Mouse (Mus musculus): ENCODE measurements around the gene Zbtb48. TPM values are rescaled to one million over a fixed set of nuclear protein-coding genes. Genes with fewer than 3 reads are reported as not detected.

Gene Zbtb48
- total RNA-seq, 2 experiments from 2014 or later = 12.3 to 12.7 TPM

- DNase-seq (ENCODE audit: low spot score in 2 of 2) = no peak
Measured at GRCm38 (mm10) chr4:152032922-152033321, 5.5 kb upstream of the Zbtb48 start.

- no peak for DNase-seq (ENCODE audit: low spot score in 2 of 2)
Measured at GRCm38 (mm10) chr4:152029997-152030396, 2.5 kb upstream of the Zbtb48 start.

DNA sequence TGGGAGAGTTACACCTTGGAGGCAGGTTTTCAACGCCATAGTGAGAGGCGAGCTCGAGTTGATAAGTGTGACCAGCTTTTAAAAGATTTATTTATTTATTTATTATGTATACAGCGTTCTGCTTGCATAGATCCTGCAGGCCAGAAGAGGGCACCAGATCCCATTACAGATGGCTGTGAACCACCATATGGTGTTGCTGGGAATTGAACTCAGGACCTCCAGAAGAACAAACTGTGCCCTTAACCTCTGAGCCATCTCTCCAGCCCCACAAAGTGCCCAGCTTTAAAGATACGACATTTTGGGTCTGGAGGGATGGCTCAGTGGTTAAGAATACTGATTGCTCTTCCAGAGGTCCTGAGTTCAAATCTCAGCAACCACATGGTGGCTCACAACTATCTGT is 1.6 kb upstream of the Zbtb48 start:
- no peak for DNase-seq (ENCODE audit: low spot score in 2 of 2)

GRCm38 (mm10) chr4:152028456-152028855 is 985 bp upstream of the Zbtb48 start:
- no peak for DNase-seq (ENCODE audit: low spot score in 2 of 2)

DNA sequence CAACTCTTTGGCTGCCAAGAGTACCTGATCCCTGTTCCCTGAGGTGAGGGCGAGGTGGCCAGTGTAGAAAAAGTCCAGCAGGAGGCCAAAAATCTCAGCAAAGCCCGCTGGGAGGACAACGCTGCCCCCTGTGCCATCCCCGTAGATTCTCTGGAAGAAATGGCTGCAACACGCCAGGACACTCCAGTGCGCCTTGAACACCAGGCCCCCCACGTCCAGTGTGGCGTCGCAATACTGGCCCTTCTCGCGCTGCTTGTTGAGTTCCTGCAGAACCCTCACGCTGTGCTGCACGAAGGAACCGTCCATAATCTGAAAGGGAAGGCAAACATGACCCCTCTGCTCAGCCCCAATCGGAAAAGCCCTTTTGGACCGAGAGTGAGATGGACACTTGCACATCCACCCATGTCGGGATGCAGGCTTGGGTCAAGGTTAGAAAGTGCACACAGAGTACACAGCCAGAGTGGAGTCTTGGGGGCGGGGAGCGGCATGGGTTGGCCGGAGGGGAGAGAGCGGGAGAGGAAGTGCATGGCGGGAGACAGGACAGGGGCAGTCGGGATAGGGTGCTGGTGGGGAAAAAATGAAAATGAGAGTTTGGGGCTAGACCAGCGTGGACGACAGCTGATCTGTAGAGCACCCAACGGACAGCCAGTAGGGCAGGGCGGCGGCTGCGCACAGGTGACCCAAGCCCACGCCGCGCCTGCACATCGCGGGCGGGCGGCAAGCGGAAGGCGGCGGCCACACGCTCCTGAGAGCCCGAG is 541 bp downstream of the Zbtb48 start:
- DNase-seq (ENCODE audit: low spot score in 2 of 2) = no peak

DNA sequence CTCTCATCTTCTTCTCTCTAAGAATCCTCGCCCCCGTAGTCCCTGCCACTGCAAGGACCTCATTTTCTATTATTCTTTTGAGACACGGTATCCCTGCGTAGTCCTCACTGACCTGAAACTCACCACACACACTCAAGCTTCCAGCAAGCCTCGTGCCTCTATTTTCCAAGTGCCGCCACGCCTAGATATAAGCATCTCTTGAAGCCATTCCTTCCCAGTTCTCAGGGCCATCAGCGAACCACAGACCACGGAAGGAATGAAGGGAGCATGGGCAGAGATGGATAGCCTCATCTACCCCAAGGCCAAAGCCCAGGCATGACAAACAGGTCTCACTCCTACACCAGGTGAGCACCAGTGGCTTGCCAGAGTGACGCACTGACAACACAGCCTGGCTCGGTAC is 2.9 kb downstream of the Zbtb48 start:
- no peak for DNase-seq (ENCODE audit: low spot score in 2 of 2)

- peak in 1 of 2 experiments; percentile 16 for DNase-seq (ENCODE audit: low spot score in 2 of 2)
Measured at GRCm38 (mm10) chr4:152022506-152022905, 5.0 kb downstream of the Zbtb48 start.

GRCm38 (mm10) chr4:152021568-152022097 is 5.8 kb downstream of the Zbtb48 start:
- DNase-seq (ENCODE audit: low spot score in 2 of 2) = no peak

DNA sequence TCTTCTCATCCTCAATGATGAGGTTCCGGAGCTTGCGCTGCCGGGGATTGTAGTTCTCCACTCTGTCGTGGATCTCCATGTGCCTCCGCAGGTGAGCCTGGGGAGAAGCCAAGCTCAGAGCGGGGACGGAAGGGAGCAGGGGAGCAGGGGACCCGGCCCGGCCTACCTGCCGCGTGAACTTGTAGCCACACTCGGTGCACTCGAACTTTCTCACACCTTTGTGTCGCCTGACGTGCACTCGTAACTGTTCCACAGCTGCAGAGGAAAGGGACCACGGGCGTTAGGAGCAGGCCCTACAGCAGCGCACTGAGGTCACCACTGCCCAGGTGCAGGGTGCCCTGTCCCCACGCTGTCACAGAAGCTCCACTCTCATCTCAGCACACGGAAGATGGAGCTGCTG is 7.4 kb downstream of the Zbtb48 start:
- no peak for DNase-seq (ENCODE audit: low spot score in 2 of 2)

- DNase-seq (ENCODE audit: low spot score in 2 of 2) = no peak
Measured at GRCm38 (mm10) chr4:152019073-152019472, 8.4 kb downstream of the Zbtb48 start.

- no peak for DNase-seq (ENCODE audit: low spot score in 2 of 2)
Measured at GRCm38 (mm10) chr4:152013036-152013813, 14.2 kb downstream of the Zbtb48 start.

- no peak for DNase-seq (ENCODE audit: low spot score in 2 of 2)
Measured at GRCm38 (mm10) chr4:152012109-152012508, 15.4 kb downstream of the Zbtb48 start.

DNA sequence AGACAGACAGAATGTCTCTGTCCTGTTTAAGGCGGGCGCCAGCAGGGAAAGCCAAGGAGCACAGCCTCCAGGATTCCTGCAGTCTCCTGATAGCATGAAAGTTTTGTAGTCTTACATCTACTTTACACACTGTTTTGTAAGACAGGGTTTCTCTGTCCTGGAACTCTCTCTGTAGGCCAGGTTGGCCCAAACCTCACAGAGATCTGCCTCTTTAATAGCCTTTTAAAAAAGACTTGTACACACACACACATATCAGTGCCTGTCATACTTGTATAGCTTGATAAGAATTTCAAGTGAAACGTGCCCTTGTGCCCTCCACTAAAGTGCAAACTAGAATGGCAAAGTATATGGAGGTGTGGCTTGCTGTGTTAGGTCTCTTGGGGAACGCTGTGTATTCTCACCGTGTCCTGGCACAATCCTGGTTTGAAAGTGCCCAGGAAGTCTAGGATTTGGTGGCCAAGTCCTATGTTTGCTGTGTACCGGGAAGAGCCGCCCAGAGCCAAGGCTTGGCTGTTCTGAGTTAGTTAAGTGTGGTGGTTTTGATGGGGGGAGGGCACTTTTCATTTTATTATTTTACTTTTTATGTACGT is 16.2 kb downstream of the Zbtb48 start:
- DNase-seq (ENCODE audit: low spot score in 2 of 2) = no peak

GRCm38 (mm10) chr4:152010707-152011134 is 16.8 kb downstream of the Zbtb48 start:
- no peak for DNase-seq (ENCODE audit: low spot score in 2 of 2)

DNA sequence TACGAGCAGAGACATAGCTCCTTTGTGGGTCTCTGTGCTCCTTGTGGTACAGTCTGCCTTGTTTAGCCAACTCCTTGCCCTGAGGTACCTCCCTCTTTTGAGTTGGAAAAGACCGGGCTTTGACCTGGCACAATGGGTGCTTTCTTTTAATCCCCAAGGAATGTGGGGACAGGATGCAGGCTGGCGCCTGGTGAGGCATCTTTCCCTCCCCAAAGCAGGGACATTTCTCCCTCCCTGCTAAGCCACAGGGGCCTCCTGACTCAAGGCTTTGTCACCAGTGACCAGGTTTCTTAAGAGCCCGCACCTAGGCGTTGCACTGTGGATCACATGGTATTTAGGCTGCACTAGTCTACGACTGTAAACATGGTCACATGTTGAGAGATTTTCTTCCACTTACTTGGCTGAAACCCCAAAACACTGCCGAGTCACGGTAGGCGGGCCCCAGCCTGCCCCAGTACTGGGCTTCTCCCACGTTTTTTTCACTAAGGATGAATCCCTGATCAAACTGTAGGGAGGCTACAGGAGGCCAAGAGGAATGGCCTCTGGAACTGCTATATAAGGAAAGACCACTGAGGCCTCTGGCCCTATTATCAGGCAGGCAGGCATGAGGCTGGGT is 17.3 kb downstream of the Zbtb48 start:
- peak in 1 of 2 experiments; percentile 38 for DNase-seq (ENCODE audit: low spot score in 2 of 2)

- peak; percentile 69 to 88 for DNase-seq (ENCODE audit: low spot score in 2 of 2)
Measured at GRCm38 (mm10) chr4:152009076-152010051, 18.1 kb downstream of the Zbtb48 start.

DNA sequence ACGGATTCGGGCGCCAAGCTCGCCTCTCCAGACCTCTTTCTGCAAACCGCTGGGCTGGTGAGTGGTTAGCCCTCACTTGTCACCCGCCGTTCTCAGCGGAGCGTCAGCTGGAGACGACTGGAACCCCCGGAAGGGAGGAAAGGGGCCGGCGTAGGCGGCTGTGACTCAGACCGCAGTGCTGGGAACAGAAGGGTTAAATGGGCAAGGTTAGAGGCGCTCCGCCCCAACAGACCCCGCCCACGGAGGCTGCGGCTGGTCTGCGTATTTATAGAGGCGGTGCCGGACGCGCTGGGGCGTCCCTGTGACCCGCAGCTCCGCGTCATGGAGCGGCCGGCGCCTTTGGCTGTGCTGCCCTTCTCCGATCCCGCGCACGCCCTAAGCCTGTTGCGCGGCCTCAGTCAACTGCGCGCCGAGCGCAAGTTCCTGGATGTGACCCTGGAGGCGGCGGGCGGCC is 18.8 kb downstream of the Zbtb48 start, which contains the start of gene Klhl21:
TSS of gene Klhl21 (plus strand) at position 182 of the 454 bp plus-strand sequence.
- peak; percentile 90 to 94 for DNase-seq (ENCODE audit: low spot score in 2 of 2)

DNA sequence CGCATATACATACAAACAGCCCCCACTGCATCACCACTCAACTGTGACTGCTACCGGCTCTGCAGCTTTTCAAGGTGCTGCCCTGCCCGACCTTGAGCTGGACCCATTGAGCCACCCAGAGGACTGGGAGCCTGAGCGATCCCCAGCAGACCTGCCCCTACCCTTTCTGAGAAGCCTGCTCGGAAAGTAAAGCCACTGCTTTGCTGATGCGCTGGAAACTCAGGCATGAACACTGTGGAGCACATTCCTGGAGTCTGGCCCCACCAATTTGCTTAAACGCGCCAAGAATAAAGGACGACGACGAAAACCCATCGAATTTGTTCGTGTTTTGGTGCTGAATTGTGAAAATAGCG is 19.3 kb downstream of the Zbtb48 start:
- no peak for DNase-seq (ENCODE audit: low spot score in 2 of 2)

DNA sequence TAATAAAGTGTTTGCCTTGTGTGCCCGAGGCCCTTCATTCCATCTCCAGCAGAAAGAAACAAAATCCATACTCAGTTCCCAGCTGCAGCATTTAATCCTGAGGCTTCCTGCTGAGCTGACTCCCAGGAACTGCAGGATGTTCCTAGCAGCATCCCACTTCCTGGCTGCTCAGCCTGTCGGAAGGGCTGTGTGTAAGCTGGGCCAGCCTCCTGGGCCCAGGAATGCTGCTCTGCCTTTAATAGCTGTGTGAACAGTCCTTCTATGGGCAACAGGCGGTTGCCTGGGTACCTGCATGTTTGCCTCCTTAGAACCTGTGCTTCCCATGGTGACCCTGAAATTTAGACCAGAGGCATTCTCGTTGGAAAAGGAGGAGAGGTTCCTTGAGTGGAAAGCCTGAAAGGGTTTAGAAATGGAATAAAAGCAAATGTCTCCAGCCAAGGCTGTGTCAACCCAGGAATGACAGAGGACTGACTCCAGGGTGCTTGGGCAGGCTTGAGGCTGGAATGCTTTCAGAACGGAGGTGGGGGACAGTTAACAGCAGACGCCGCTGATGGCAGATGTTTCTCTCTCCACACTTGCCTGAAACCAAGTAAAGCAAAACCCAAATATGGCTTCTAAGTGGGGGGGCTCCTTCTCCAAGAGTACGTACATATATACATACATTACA is 19.9 kb downstream of the Zbtb48 start:
- DNase-seq (ENCODE audit: low spot score in 2 of 2) = no peak

All from left cerebral cortex, adult 18-20 months (tissue).